Mouse (Mus musculus): ENCODE data around the gene Ghrhr. TPM values are rescaled to one million over a fixed set of nuclear protein-coding genes. Genes with fewer than 3 reads are reported as not detected.
A peak's percentile ranks its signal among the peaks of the same experiment; 100 is the strongest.

Gene Ghrhr
- total RNA-seq, 2 experiments from 2014 or later, result not detected

- peak in 1 of 2 experiments; percentile 60 for DNase-seq (ENCODE audit: extremely low spot score in 1 of 2, low spot score in 2 of 2)
- intact Hi-C loops (cut with DNase I), result loop anchor here (2.0 to 10.0 kb wide), 2 partner anchors 151 to 661 kb away; no protein-coding TSS in a partner anchor
Measured at GRCm38 (mm10) chr6:55383897-55384296, 7.8 kb downstream of the Ghrhr start.

- DNase-seq (ENCODE audit: extremely low spot score in 1 of 2, low spot score in 2 of 2), result no peak
Measured at GRCm38 (mm10) chr6:55384356-55384951, 8.4 kb downstream of the Ghrhr start.

GRCm38 (mm10) chr6:55388546-55389169 is 12.6 kb downstream of the Ghrhr start:
- intact Hi-C loops (cut with DNase I), result loop anchor here (10.0 kb wide), 1 partner anchor 656 kb away; no protein-coding TSS in a partner anchor
- DNase-seq (ENCODE audit: extremely low spot score in 1 of 2, low spot score in 2 of 2), result no peak

More at GRCm38 (mm10) chr6:55384356-55384951, 8.4 kb downstream of the Ghrhr start:
- intact Hi-C loops (cut with DNase I), result loop anchor here (2.0 to 10.0 kb wide), 2 partner anchors 152 to 660 kb away; no protein-coding TSS in a partner anchor

- intact Hi-C loops (cut with DNase I), result loop anchor here (10.0 kb wide), 1 partner anchor 655 kb away; no protein-coding TSS in a partner anchor
- no peak for DNase-seq (ENCODE audit: extremely low spot score in 1 of 2, low spot score in 2 of 2)
Measured at GRCm38 (mm10) chr6:55389321-55389720, 13.2 kb downstream of the Ghrhr start.

- DNase-seq (ENCODE audit: extremely low spot score in 1 of 2, low spot score in 2 of 2), result no peak
- intact Hi-C loops (cut with DNase I), result loop anchor here (2.0 kb wide), 2 partner anchors 61 to 113 kb away; no protein-coding TSS in a partner anchor
Measured at GRCm38 (mm10) chr6:55391814-55392213, 15.7 kb downstream of the Ghrhr start.

GRCm38 (mm10) chr6:55392453-55392852 is 16.4 kb downstream of the Ghrhr start:
- DNase-seq (ENCODE audit: extremely low spot score in 1 of 2, low spot score in 2 of 2), result peak; percentile 48 to 82

GRCm38 (mm10) chr6:55394854-55395253 is 18.8 kb downstream of the Ghrhr start:
- intact Hi-C loops (cut with DNase I), result no loop called here
- DNase-seq (ENCODE audit: extremely low spot score in 1 of 2, low spot score in 2 of 2), result peak; percentile 67 to 72

More at GRCm38 (mm10) chr6:55392453-55392852, 16.4 kb downstream of the Ghrhr start:
- intact Hi-C loops (cut with DNase I), result loop anchor here (2.0 kb wide), 2 partner anchors 60 to 112 kb away; no protein-coding TSS in a partner anchor

- intact Hi-C loops (cut with DNase I), result no loop called here
- DNase-seq (ENCODE audit: extremely low spot score in 1 of 2, low spot score in 2 of 2), result peak; percentile 38 to 49
Measured at GRCm38 (mm10) chr6:55396176-55396575, 20.1 kb downstream of the Ghrhr start.

GRCm38 (mm10) chr6:55396622-55397041 is 20.5 kb downstream of the Ghrhr start:
- intact Hi-C loops (cut with DNase I), result no loop called here
- peak; percentile 73 to 82 for DNase-seq (ENCODE audit: extremely low spot score in 1 of 2, low spot score in 2 of 2)

GRCm38 (mm10) chr6:55398869-55399628 is 23.0 kb downstream of the Ghrhr start:
- no peak for DNase-seq (ENCODE audit: extremely low spot score in 1 of 2, low spot score in 2 of 2)
- intact Hi-C loops (cut with DNase I), result no loop called here

- peak; percentile 67 to 82 for DNase-seq (ENCODE audit: extremely low spot score in 1 of 2, low spot score in 2 of 2)
- intact Hi-C loops (cut with DNase I), result no loop called here
Measured at GRCm38 (mm10) chr6:55399910-55400309, 23.8 kb downstream of the Ghrhr start.

- DNase-seq (ENCODE audit: extremely low spot score in 1 of 2, low spot score in 2 of 2), result peak in 1 of 2 experiments; percentile 46
- intact Hi-C loops (cut with DNase I), result no loop called here
Measured at GRCm38 (mm10) chr6:55402041-55402776, 26.1 kb downstream of the Ghrhr start.

GRCm38 (mm10) chr6:55403411-55404309 is 27.6 kb downstream of the Ghrhr start:
- DNase-seq (ENCODE audit: extremely low spot score in 1 of 2, low spot score in 2 of 2), result no peak
- intact Hi-C loops (cut with DNase I), result no loop called here

- no peak for DNase-seq (ENCODE audit: extremely low spot score in 1 of 2, low spot score in 2 of 2)
- intact Hi-C loops (cut with DNase I), result no loop called here
Measured at GRCm38 (mm10) chr6:55404421-55404990, 28.4 kb downstream of the Ghrhr start.

- intact Hi-C loops (cut with DNase I), result no loop called here
- DNase-seq (ENCODE audit: extremely low spot score in 1 of 2, low spot score in 2 of 2), result no peak
Measured at GRCm38 (mm10) chr6:55407345-55407744, 31.2 kb downstream of the Ghrhr start.

- intact Hi-C loops (cut with DNase I), result no loop called here
- peak in 1 of 2 experiments; percentile 56 for DNase-seq (ENCODE audit: extremely low spot score in 1 of 2, low spot score in 2 of 2)
Measured at GRCm38 (mm10) chr6:55410119-55410775, 34.2 kb downstream of the Ghrhr start.

- intact Hi-C loops (cut with DNase I), result no loop called here
Measured at GRCm38 (mm10) chr6:55410977-55411376, 34.9 kb downstream of the Ghrhr start.

More at GRCm38 (mm10) chr6:55410977-55411376, 34.9 kb downstream of the Ghrhr start:
- DNase-seq (ENCODE audit: extremely low spot score in 1 of 2, low spot score in 2 of 2), result no peak
